In the genomic region with DNA sequence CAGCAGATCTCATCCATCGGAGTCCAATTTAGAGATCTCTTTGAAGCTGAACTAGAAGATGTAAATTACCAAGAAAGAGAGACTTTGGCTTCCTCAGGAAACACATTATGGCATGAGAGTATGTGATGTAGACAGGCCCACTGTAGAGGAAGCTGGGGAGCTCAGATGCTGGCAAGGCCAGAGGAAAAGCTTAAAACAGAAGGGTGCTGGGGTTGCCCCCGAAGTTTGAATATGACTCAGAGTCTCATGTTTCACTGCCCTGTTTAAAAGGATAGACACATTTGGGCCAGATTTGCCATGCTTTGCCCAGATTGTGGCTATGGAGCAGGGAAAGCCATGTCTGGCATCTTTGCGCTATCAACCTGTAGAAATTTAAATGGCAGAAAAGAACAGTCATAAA, we compare ENCODE assay signal across 21 mouse cellular contexts.
DNase-seq lines count a peak whose midpoint lies in the region; ATAC-seq and TF ChIP-seq lines count a peak whose summit lies in the region.
"Had no signal": no experiment of that assay in that cellular context is flagged by ENCODE, and none has a peak within 500 bp of the region (broad histone marks: within the 10 kb centered on the region; RNA-seq: fewer than 3 reads in every experiment).

No protein-coding gene starts in this region.

- peak; percentile 45 to 67; a peak in 3 of 4 replicates for ATAC-seq in hematopoietic stem cell, adult 5-6 weeks (replicated peaks in 1 of 2; ENCODE audit: insufficient read depth in 1 of 2, low FRiP score in 2 of 2, low TSS enrichment in 1 of 2, low read depth in 1 of 2, poor library complexity in 2 of 2, severe bottlenecking in 2 of 2)
- ATAC-seq in hindbrain, embryonic 14.5 days (ENCODE audit: low FRiP score), result no peak
- ATAC-seq: activated CD4-positive, CD25-positive, alpha-beta regulatory T cell, adult 4 months; CD4-positive, CD25-positive, alpha-beta regulatory T cell, adult 4 months; Patski had no signal

- no peaks in the 10 kb centered on the region for H3K9me3 ChIP-seq in heart, embryonic 10.5 days
- no peaks in the 10 kb centered on the region for H3K9me3 ChIP-seq in CH12.LX (replicated peaks; ENCODE audit: low read length)
- no peaks in the 10 kb centered on the region for H3K9me3 ChIP-seq in hindbrain, embryonic 14.5 days (ENCODE audit: control insufficient read depth, low read length)
- H3K9me3 ChIP-seq: G1E had no signal

- H3K27ac ChIP-seq in heart, embryonic 10.5 days, result no peak overlapping the region
- no peak overlapping the region for H3K27ac ChIP-seq in CH12.LX (ENCODE audit: insufficient read depth, low read depth)
- no peak overlapping the region for H3K27ac ChIP-seq in hindbrain, embryonic 14.5 days

- no peak overlapping the region for H3K9ac ChIP-seq in CH12.LX (ENCODE audit: insufficient read depth, low read depth)
- H3K9ac ChIP-seq in hindbrain, embryonic 14.5 days, result no peak overlapping the region

- no peak overlapping the region for H3K4me3 ChIP-seq in heart, embryonic 10.5 days
- no peak overlapping the region for H3K4me3 ChIP-seq in CH12.LX (replicated peaks in 1 of 3; ENCODE audit: low read depth in 2 of 3, low read length in 2 of 3, poor library complexity in 1 of 3)
- no peak overlapping the region for H3K4me3 ChIP-seq in hindbrain, embryonic 14.5 days (replicated peaks; ENCODE audit: low read length)

- dilution Hi-C loops in CH12.LX (cut with MboI; ENCODE audit: extremely low pct_ligation_motif_present, extremely low pct_unique_long_range_greater_than_20kb, low sequenced_read_pairs), result no loop called here

- H3K4me2 ChIP-seq in CH12.LX (ENCODE audit: insufficient read depth, low read depth, poor library complexity, severe bottlenecking), result 0 out of 2 replicates have a peak overlapping the region, but pooled peaks have one; percentile 24
- no peak overlapping the region for H3K4me2 ChIP-seq in hindbrain, embryonic 14.5 days (replicated peaks)

- H3K4me1 ChIP-seq in heart, embryonic 10.5 days, result no peaks in the 10 kb centered on the region
- H3K4me1 ChIP-seq in CH12.LX (ENCODE audit: control insufficient read depth in 1 of 2, insufficient read depth in 2 of 2), result peaks cover 0 to 15% of the 10 kb centered on the region in 2 experiments; a peak in 2 of 4 replicates
- no peaks in the 10 kb centered on the region for H3K4me1 ChIP-seq in hindbrain, embryonic 14.5 days (replicated peaks; ENCODE audit: control insufficient read depth, insufficient read depth, low read length)

- no peaks in the 10 kb centered on the region for H3K79me2 ChIP-seq in CH12.LX (replicated peaks; ENCODE audit: control insufficient read depth, extremely low read depth, insufficient read depth, poor library complexity, severe bottlenecking)

- TF ChIP-seq CTCF in CH12.LX (conservative IDR thresholded peaks at IDR 0.05 in 1 of 2, IDR thresholded peaks at IDR 0.05 in 1 of 2; ENCODE audit: low read depth in 2 of 2, low read length in 2 of 2), result no peak

- 87% methylated on average over 3 of the region's 3 CpGs for whole genome bisulfite sequencing in heart, embryonic 10.5 days
- 90% methylated on average over 3 of the region's 3 CpGs for WGBS in hindbrain, embryonic 14.5 days

- no peaks in the 10 kb centered on the region for H3K27me3 ChIP-seq in heart, embryonic 10.5 days (ENCODE audit: insufficient read depth, poor library complexity, severe bottlenecking)
- H3K27me3 ChIP-seq in CH12.LX (replicated peaks), result no peaks in the 10 kb centered on the region
- no peaks in the 10 kb centered on the region for H3K27me3 ChIP-seq in hindbrain, embryonic 14.5 days (ENCODE audit: control insufficient read depth, insufficient read depth, low read length)
- H3K27me3 ChIP-seq: Patski had no signal

- TF ChIP-seq POLR2A in CH12.LX (IDR thresholded peaks at IDR 0.05; ENCODE audit: low read depth, low read length), result no peak

- H3K36me3 ChIP-seq in heart, embryonic 10.5 days, result no peaks in the 10 kb centered on the region
- no peaks in the 10 kb centered on the region for H3K36me3 ChIP-seq in CH12.LX (replicated peaks in 1 of 2; ENCODE audit: control insufficient read depth in 1 of 2, insufficient read depth in 1 of 2, low read length in 1 of 2)
- no peaks in the 10 kb centered on the region for H3K36me3 ChIP-seq in hindbrain, embryonic 14.5 days (replicated peaks; ENCODE audit: control insufficient read depth, insufficient read depth)
- H3K36me3 ChIP-seq: G1E had no signal

- no peak for TF ChIP-seq RAD21 in CH12.LX (IDR thresholded peaks at IDR 0.05; ENCODE audit: low read depth, low read length)

- TF ChIP-seq EP300 in CH12.LX (IDR thresholded peaks at IDR 0.05; ENCODE audit: low read length), result peak; percentile 59

- in situ Hi-C loops in CH12.LX (cut with MboI; ENCODE audit: low pct_ligation_motif_present, low pct_unique_long_range_greater_than_20kb, low sequenced_read_pairs), result no loop called here

- peak; percentile 56 for DNase-seq in heart, adult 11 months
- DNase-seq in heart, embryonic 10.5 days (ENCODE audit: low spot score), result no peak
- peak; percentile 57 for DNase-seq in CH12.LX (ENCODE audit: extremely low read depth)
- DNase-seq in layer of hippocampus, adult 11-12 months (ENCODE audit: low spot score), result no peak
- no peak for DNase-seq in hindbrain, embryonic 14.5 days (ENCODE audit: low spot score)
- DNase-seq: adrenal gland, adult 2 months; adrenal gland, adult 8-10 months; adrenal gland, postnatal 10 days; adrenal gland, postnatal 14 days; adrenal gland, postnatal 25 days; adrenal gland, postnatal 36 days; B cell, adult 2 months; cerebellum, adult 11 months; cerebellum, adult 11-12 months; cerebellum, adult 18-20 months; cerebellum, adult 2 months had no signal

TF ChIP-seq in CH12.LX, 34 proteins besides CTCF, POLR2A, EP300 and RAD21:
- no peak for TF ChIP-seq NELFE (IDR thresholded peaks at IDR 0.05; ENCODE audit: low read depth, low read length)
- no peak for TF ChIP-seq JUN (IDR thresholded peaks at IDR 0.05; ENCODE audit: insufficient read depth, low read depth, low read length)
- peak; percentile 56 for TF ChIP-seq JUND (conservative IDR thresholded peaks at IDR 0.05; ENCODE audit: low read depth, low read length)
- TF ChIP-seq ETS1 (conservative IDR thresholded peaks at IDR 0.05; ENCODE audit: low read depth, low read length), result no peak
- no peak for TF ChIP-seq ZC3H11A (IDR thresholded peaks at IDR 0.05; ENCODE audit: low read depth, low read length)
- TF ChIP-seq POLR2AphosphoS2 (IDR thresholded peaks at IDR 0.05; ENCODE audit: low read depth, low read length), result no peak
- peak; percentile 59 for TF ChIP-seq IRF4 (IDR thresholded peaks at IDR 0.05; ENCODE audit: low read depth, low read length)
- TF ChIP-seq ZKSCAN1 (IDR thresholded peaks at IDR 0.05; ENCODE audit: borderline replicate concordance, low read depth, low read length), result no peak
- TF ChIP-seq MAFK (IDR thresholded peaks at IDR 0.05; ENCODE audit: insufficient replicate concordance, low read length), result no peak
TF ChIP-seq in CH12.LX: peak in this region for 2.

Comparison
In these comparisons a context has a peak if more than half of its experiments do, and no peak if none do; other contexts are left out.
1. DNase-seq: peak in heart, adult 11 months (single experiment) and CH12.LX (single experiment); none in heart, embryonic 10.5 days (single experiment), layer of hippocampus, adult 11-12 months (single experiment) and hindbrain, embryonic 14.5 days (single experiment).